Mouse (Mus musculus) hematopoietic multipotent progenitor cell, adult 10-12 weeks (in vitro differentiated cells): ENCODE results near the gene Pde11a. TPM values are rescaled to one million over a fixed set of nuclear protein-coding genes. Genes with fewer than 3 reads are reported as not detected.

Experiments
- polyA plus RNA-seq: library from polyadenylated mRNA; stranded (reverse); fragments of >175 nt; gene quantifications from 2 replicates; pipeline ENCODE4 v1.2.3, GENCODE M21; 2012; ENCODE audit warnings: low replicate concordance

Pde11a gene
- polyA plus RNA-seq, result 0.13 and 0.48 TPM in 2 replicates

GRCm38 (mm10) chr2:76338215-76339156, at the start of gene Pde11a:
Pde11a (minus strand) TSS chr2:76338774.

GRCm38 (mm10) chr2:76369821-76370655, 31.5 kb upstream of the Pde11a start, which contains the start of gene Rbm45:
Rbm45 (plus strand) TSS chr2:76369984.

GRCm38 (mm10) chr2:76360226-76360625, 21.7 kb upstream of the Pde11a start, which contains the start of gene Cyct:
Cyct (minus strand) TSS chr2:76360450.

GRCm38 (mm10) chr2:75981440-75982081, 357.0 kb downstream of the Pde11a start, which contains the start of gene Ttc30a1:
Ttc30a1 (minus strand) TSS chr2:75981967.

GRCm38 (mm10) chr2:75977752-75978368, 360.7 kb downstream of the Pde11a start, which contains the start of gene Ttc30a2:
Ttc30a2 (minus strand) TSS chr2:75978170.

Other genes starting within 250 kb of the Pde11a start
- not detected in 2 replicates for gene Cyct, start 21.7 kb upstream of the Pde11a start, polyA plus RNA-seq
- gene Rbm45, start 31.2 kb upstream of the Pde11a start, polyA plus RNA-seq, result 10.8 and 17.0 TPM in 2 replicates
- 5.7 and 12.7 TPM in 2 replicates for gene Osbpl6, start 67.7 kb upstream of the Pde11a start, polyA plus RNA-seq